Mouse (Mus musculus) heart, adult 2 months (tissue): Measurements from ENCODE around the gene Tk1. TPM values are rescaled to one million over a fixed set of nuclear protein-coding genes. Genes with fewer than 3 reads are reported as not detected.
"Not testable (repeated sequence)": the region's sequence is repeated elsewhere in the genome, so short reads cannot be mapped to it uniquely, and the experiment has no call there.

Experiments
- DNase-seq, 2 experiments: peaks; one replicate each; pipeline ENCODE4 v3.0.0; 2021
- H3K27ac ChIP-seq: fragments of 200-600 bp; 2 replicates; pipeline ENCODE4 v1.8.1; 2022
- H3K27me3 ChIP-seq: fragments of 200-500 bp; 2 replicates; pipeline ENCODE4 v1.6.1; 2012; ENCODE audit warnings: mild to moderate bottlenecking, low read length, inconsistent platforms, mixed read lengths; ENCODE audit not compliant: control insufficient read depth, insufficient read depth
- H3K36me3 ChIP-seq: fragments of 200-500 bp; 2 replicates; pipeline ENCODE4 v1.6.1; 2012; ENCODE audit warnings: low read length, inconsistent platforms; ENCODE audit not compliant: control insufficient read depth, insufficient read depth
- H3K4me1 ChIP-seq: fragments of 200-500 bp; 2 replicates; pipeline ENCODE4 v1.6.1; 2011; ENCODE audit warnings: low read length; ENCODE audit not compliant: control insufficient read depth, insufficient read depth
- H3K4me3 ChIP-seq: fragments of 200-600 bp; 2 replicates; pipeline ENCODE4 v1.8.1; 2022
- H3K79me2 ChIP-seq: fragments of 200-500 bp; replicated peaks from 2 replicates; pipeline ENCODE4 v1.6.1; 2012; ENCODE audit warnings: mild to moderate bottlenecking, inconsistent platforms, low read length, moderate library complexity, mixed read lengths; ENCODE audit not compliant: control insufficient read depth, insufficient read depth
- H3K9ac ChIP-seq: fragments of 200-500 bp; 2 replicates; pipeline ENCODE4 v1.6.1; 2012; ENCODE audit warnings: low read depth, mild to moderate bottlenecking, control low read depth, inconsistent platforms, low read length, mixed read lengths
- CTCF ChIP-seq: fragments of 200-600 bp; IDR thresholded peaks from 2 replicates; pipeline ENCODE4 v1.8.1; 2022; ENCODE audit warnings: antibody characterized with exemption, mild to moderate bottlenecking, moderate library complexity
- EP300 ChIP-seq: fragments of 200-500 bp; IDR thresholded peaks from 2 replicates; pipeline ENCODE4 v1.6.1; 2011; ENCODE audit warnings: low read depth, low read length, control low read depth; ENCODE audit not compliant: insufficient read depth
- POLR2A ChIP-seq: fragments of 200-500 bp; IDR thresholded peaks from 2 replicates; pipeline ENCODE4 v1.6.1; 2011; ENCODE audit warnings: mild to moderate bottlenecking, low read depth, low read length, control low read depth; ENCODE audit not compliant: insufficient read depth
- WGBS: fragments of 180-500 bp; shearing (Covaris S2); methylation state at CpG from one replicate; pipeline ENCODE4 v1.1.7; 2018; 5-methylcytosine and 5-hydroxymethylcytosine counted together
- intact Hi-C: fragments of 180-260 bp; cut with DNase I; formaldehyde crosslinking; loops from one replicate; pipeline ENCODE4 v1.15.1; 2025
- polyA plus RNA-seq: library from polyadenylated mRNA; depleted of rRNA; stranded (reverse); fragments of >200 nt; gene quantifications from 2 replicates; pipeline ENCODE4 v1.2.3, GENCODE M21; 2012
- total RNA-seq, 2 experiments: library from RNA; stranded (reverse); gene quantifications; 2 replicates each; pipeline ENCODE4 v1.2.3; 2021

The Tk1 gene
- total and polyA plus RNA-seq, 3 experiments: 1.9 to 3.0 (median 2.0) TPM

GRCm38 (mm10) chr11:117834086-117834485 is 8.2 kb upstream of the Tk1 start:
- Histone ChIP-seq H3K79me2 (no peaks in the 10 kb centered on the region), H3K9ac (no peak overlapping the region), H3K27ac (no peak overlapping the region), H3K27me3 (no peaks in the 10 kb centered on the region), H3K4me3 (no peak overlapping the region), H3K36me3 (no peaks in the 10 kb centered on the region), H3K4me1 (peaks cover 9% of the 10 kb centered on the region)
- TF ChIP-seq EP300: no peak
- no peak for TF ChIP-seq POLR2A
- no peak for TF ChIP-seq CTCF
- intact Hi-C loops: no loop called here
- WGBS: 84% methylated on average over 8 of the region's 8 CpGs
- no peak for DNase-seq

DNA sequence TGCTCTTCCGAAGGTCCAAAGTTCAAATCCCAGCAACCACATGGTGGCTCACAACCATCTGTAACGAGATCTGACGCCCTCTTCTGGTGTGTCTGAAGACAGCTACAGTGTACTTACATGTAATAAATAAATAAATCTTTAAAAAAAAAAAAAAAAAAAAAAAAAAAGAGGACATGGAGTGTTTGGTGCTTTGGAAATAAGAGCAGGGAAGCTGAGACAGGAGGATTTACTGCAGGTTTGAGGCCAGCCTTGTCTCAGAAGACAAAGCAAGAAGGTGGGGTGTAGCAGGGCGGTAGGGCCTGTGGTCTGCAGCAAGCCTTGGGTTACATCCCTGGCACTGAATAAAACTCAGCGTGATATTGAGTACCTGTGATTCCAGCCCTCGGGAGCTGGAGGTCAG is 7.6 kb upstream of the Tk1 start:
- H3K4me1 ChIP-seq: peaks cover 14% of the 10 kb centered on the region
- intact Hi-C loops, H3K27me3 ChIP-seq, H3K9ac ChIP-seq, H3K36me3 ChIP-seq, DNase-seq, H3K4me3 ChIP-seq, H3K79me2 ChIP-seq, H3K27ac ChIP-seq: not testable (repeated sequence)
- WGBS: 89% methylated on average over 5 of the region's 6 CpGs

DNA sequence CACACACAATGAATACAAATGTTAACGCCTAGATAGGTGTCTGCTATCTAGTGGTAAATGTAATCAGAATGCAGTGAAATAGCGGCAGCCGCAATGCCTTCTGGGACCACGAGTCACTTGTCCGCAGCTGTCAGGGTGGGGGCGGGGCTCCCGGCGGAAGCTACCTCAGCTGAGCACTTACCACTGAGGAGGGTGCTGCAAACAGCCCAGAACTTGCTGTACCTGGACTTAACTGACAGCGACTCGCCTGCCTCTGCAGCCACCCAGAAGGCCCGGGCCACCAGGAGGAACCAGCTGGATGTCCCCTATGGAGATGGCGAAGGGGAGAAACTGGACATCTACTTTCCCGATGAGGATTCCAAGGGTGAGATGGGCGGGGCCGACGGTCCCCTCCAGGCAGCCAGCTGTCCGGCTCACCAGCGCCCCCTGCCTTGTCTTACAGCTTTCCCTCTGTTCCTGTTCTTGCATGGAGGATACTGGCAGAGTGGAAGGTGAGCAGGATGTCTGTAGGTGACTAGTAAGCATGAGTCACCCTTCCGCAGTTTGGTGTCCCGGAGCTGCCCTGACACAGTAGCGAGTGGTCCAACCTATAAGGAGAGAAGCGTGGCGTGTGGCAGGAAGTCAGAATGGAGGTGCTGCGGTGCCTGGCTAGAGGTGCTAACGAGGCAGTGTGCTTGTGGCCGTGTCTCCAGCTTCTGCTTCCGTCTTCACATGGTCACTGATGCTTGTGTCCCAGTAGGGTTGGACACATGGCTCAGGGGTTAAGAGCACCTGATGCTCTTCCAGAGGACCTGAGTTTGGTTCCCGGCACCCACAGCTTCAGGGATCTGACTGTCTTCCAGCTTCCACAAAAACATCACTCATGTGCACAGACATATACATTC is 6.4 kb upstream of the Tk1 start:
- DNase-seq: peak; percentile 81 to 83
- H3K27ac ChIP-seq: no peak overlapping the region
- H3K9ac ChIP-seq: peak overlapping the region; percentile 5; the same call in 1 of the 2 replicates
- TF ChIP-seq CTCF (peak; percentile 80), EP300 (no peak), POLR2A (no peak)
- no peaks in the 10 kb centered on the region for H3K79me2 ChIP-seq
- no peaks in the 10 kb centered on the region for H3K27me3 ChIP-seq
- WGBS: 30% methylated on average over 28 of the region's 28 CpGs
- peak overlapping the region; percentile 30 for H3K4me3 ChIP-seq
- H3K4me1 ChIP-seq: peaks cover 22% of the 10 kb centered on the region
- H3K36me3 ChIP-seq: no peaks in the 10 kb centered on the region
- intact Hi-C loops: no loop called here

DNA sequence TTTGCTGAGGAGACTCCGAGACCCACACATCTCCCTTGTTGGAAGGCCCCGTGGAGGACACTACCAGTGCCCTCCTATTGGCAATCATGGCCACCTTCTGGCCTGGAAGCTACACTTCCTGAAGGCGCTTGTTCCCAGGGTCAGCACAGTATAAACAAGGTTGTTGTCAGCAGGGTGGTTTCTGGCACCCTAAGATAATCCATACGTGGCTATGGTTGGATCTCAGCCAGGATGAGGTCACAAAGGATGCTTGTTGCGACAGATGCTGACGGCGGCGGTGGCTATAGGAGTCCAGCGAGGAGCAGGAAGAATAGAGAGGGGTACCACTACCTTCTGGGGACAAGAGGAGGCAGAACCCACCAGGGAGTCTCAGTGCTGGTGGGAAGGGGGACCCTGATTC is 4.5 kb upstream of the Tk1 start:
- no peaks in the 10 kb centered on the region for H3K36me3 ChIP-seq
- no peaks in the 10 kb centered on the region for H3K27me3 ChIP-seq
- 61% methylated on average over 9 of the region's 9 CpGs for WGBS
- intact Hi-C loops: no loop called here
- peak in 1 of 2 experiments; percentile 21 for DNase-seq
- H3K4me1 ChIP-seq: peaks cover 25% of the 10 kb centered on the region
- H3K79me2 ChIP-seq: no peaks in the 10 kb centered on the region
- no peak overlapping the region for H3K9ac ChIP-seq
- no peak for TF ChIP-seq EP300
- no peak for TF ChIP-seq CTCF
- H3K4me3 ChIP-seq: no peak overlapping the region
- no peak overlapping the region; the same call in 1 of the 2 replicates for H3K27ac ChIP-seq

GRCm38 (mm10) chr11:117829671-117830215 is 3.9 kb upstream of the Tk1 start:
- no peak for DNase-seq
- no peaks in the 10 kb centered on the region for H3K79me2 ChIP-seq
- intact Hi-C loops: loop anchor here (10.0 kb wide), 1 partner anchor 595 kb away; no protein-coding TSS in a partner anchor
- 49% methylated on average over 2 of the region's 2 CpGs for whole genome bisulfite sequencing
- no peak overlapping the region for H3K4me3 ChIP-seq
- H3K4me1 ChIP-seq: peaks cover 28% of the 10 kb centered on the region
- H3K36me3 ChIP-seq: no peaks in the 10 kb centered on the region
- no peak for TF ChIP-seq EP300
- no peak for TF ChIP-seq POLR2A
- no peak for TF ChIP-seq CTCF
- no peaks in the 10 kb centered on the region for H3K27me3 ChIP-seq
- H3K27ac ChIP-seq: peak overlapping the region; percentile 69
- H3K9ac ChIP-seq: no peak overlapping the region

- peak overlapping the region; percentile 9; the same call in 1 of the 2 replicates for H3K9ac ChIP-seq
- WGBS: 13% methylated on average over 9 of the region's 9 CpGs
Measured at GRCm38 (mm10) chr11:117828888-117829604, 3.2 kb upstream of the Tk1 start.

More at GRCm38 (mm10) chr11:117828888-117829604, 3.2 kb upstream of the Tk1 start:
- peak; percentile 62 to 78 for DNase-seq
- Histone ChIP-seq H3K4me1 (peaks cover 33% of the 10 kb centered on the region), H3K36me3 (no peaks in the 10 kb centered on the region), H3K79me2 (no peaks in the 10 kb centered on the region), H3K27me3 (no peaks in the 10 kb centered on the region), H3K4me3 (no peak overlapping the region), H3K27ac (peak overlapping the region; percentile 69)
- no peak for TF ChIP-seq CTCF
- TF ChIP-seq POLR2A: peak; percentile 37; the same call in 1 of the 2 replicates
- peak; percentile 28; the same call in 1 of the 2 replicates for TF ChIP-seq EP300
- intact Hi-C loops: loop anchor here (10.0 kb wide), 1 partner anchor 594 kb away; no protein-coding TSS in a partner anchor
